Mouse (Mus musculus): Measurements from ENCODE around the gene Rabgap1l. TPM values are rescaled to one million over a fixed set of nuclear protein-coding genes. Genes with fewer than 3 reads are reported as not detected.
"Not testable (repeated sequence)": the region's sequence is repeated elsewhere in the genome, so short reads cannot be mapped to it uniquely, and the experiment has no call there.

Gene Rabgap1l
- polyA plus RNA-seq, 1 experiment from 2014 or later: 27.6 TPM

GRCm38 (mm10) chr1:160655806-160656470, 137.1 kb downstream of the Rabgap1l start:
- no peaks in the 10 kb centered on the region for H3K27me3 ChIP-seq (ENCODE audit: control insufficient read depth, insufficient read depth, low read depth, low read length)
- no peak for ATAC-seq (ENCODE audit: low read depth)
- no peak overlapping the region for H3K9ac ChIP-seq (ENCODE audit: low read depth, low read length)
- H3K27ac ChIP-seq (ENCODE audit: low read length): no peak overlapping the region
- H3K4me1 ChIP-seq (ENCODE audit: control insufficient read depth, low read depth, low read length): no peaks in the 10 kb centered on the region
- H3K4me2 ChIP-seq (ENCODE audit: low read depth, low read length): no peak overlapping the region
- H3K36me3 ChIP-seq (ENCODE audit: control insufficient read depth, insufficient read depth): no peaks in the 10 kb centered on the region
- 66% methylated on average over 2 of the region's 2 CpGs for WGBS (ENCODE audit: insufficient replicate concordance)
- H3K9me3 ChIP-seq (replicated peaks; ENCODE audit: control insufficient read depth, low read length): no peaks in the 10 kb centered on the region
- no peak overlapping the region for H3K4me3 ChIP-seq (ENCODE audit: low read depth, low read length)

GRCm38 (mm10) chr1:160651691-160652090, 141.3 kb downstream of the Rabgap1l start:
- H3K4me1 ChIP-seq (ENCODE audit: control insufficient read depth, low read depth, low read length): no peaks in the 10 kb centered on the region
- ATAC-seq (ENCODE audit: low read depth): no peak
- no peak overlapping the region for H3K9ac ChIP-seq (ENCODE audit: low read depth, low read length)
- H3K27me3 ChIP-seq (ENCODE audit: control insufficient read depth, insufficient read depth, low read depth, low read length): no peaks in the 10 kb centered on the region
- 57% methylated on average over 3 of the region's 3 CpGs for WGBS (ENCODE audit: insufficient replicate concordance)
- no peaks in the 10 kb centered on the region for H3K36me3 ChIP-seq (ENCODE audit: control insufficient read depth, insufficient read depth)
- H3K4me3 ChIP-seq (ENCODE audit: low read depth, low read length): no peak overlapping the region
- no peak overlapping the region for H3K27ac ChIP-seq (ENCODE audit: low read length)
- no peaks in the 10 kb centered on the region for H3K9me3 ChIP-seq (replicated peaks; ENCODE audit: control insufficient read depth, low read length)
- no peak overlapping the region for H3K4me2 ChIP-seq (ENCODE audit: low read depth, low read length)

- H3K27me3 ChIP-seq (ENCODE audit: control insufficient read depth, insufficient read depth, low read depth, low read length): no peaks in the 10 kb centered on the region
- no peak overlapping the region for H3K9ac ChIP-seq (ENCODE audit: low read depth, low read length)
- H3K4me2 ChIP-seq (ENCODE audit: low read depth, low read length): no peak overlapping the region
- H3K9me3 ChIP-seq (replicated peaks; ENCODE audit: control insufficient read depth, low read length): no peaks in the 10 kb centered on the region
- no peak overlapping the region for H3K4me3 ChIP-seq (ENCODE audit: low read depth, low read length)
- H3K36me3 ChIP-seq (ENCODE audit: control insufficient read depth, insufficient read depth): no peaks in the 10 kb centered on the region
- ATAC-seq (ENCODE audit: low read depth): no peak
- no peak overlapping the region for H3K27ac ChIP-seq (ENCODE audit: low read length)
- H3K4me1 ChIP-seq (ENCODE audit: control insufficient read depth, low read depth, low read length): no peaks in the 10 kb centered on the region
- WGBS (ENCODE audit: insufficient replicate concordance): 87% methylated on average over 3 of the region's 3 CpGs
Measured at GRCm38 (mm10) chr1:160645416-160645815, 147.6 kb downstream of the Rabgap1l start.

- WGBS (ENCODE audit: insufficient replicate concordance): 63% methylated on average over 12 of the region's 12 CpGs
- no peak overlapping the region for H3K4me3 ChIP-seq (ENCODE audit: low read depth, low read length)
- no peak; the same call in 1 of the 2 replicates for ATAC-seq (ENCODE audit: low read depth)
- no peaks in the 10 kb centered on the region for H3K36me3 ChIP-seq (ENCODE audit: control insufficient read depth, insufficient read depth)
- H3K4me2 ChIP-seq (ENCODE audit: low read depth, low read length): no peak overlapping the region
- no peak overlapping the region for H3K27ac ChIP-seq (ENCODE audit: low read length)
- H3K27me3 ChIP-seq (ENCODE audit: control insufficient read depth, insufficient read depth, low read depth, low read length): no peaks in the 10 kb centered on the region
- no peaks in the 10 kb centered on the region for H3K9me3 ChIP-seq (replicated peaks; ENCODE audit: control insufficient read depth, low read length)
- H3K9ac ChIP-seq (ENCODE audit: low read depth, low read length): no peak overlapping the region
- H3K4me1 ChIP-seq (ENCODE audit: control insufficient read depth, low read depth, low read length): no peaks in the 10 kb centered on the region
Measured at GRCm38 (mm10) chr1:160628213-160628932, 164.6 kb downstream of the Rabgap1l start.

- 80% methylated on average over 4 of the region's 4 CpGs for WGBS (ENCODE audit: insufficient replicate concordance)
- not testable (repeated sequence) for H3K36me3 ChIP-seq (ENCODE audit: control insufficient read depth, insufficient read depth); H3K4me1 ChIP-seq (ENCODE audit: control insufficient read depth, low read depth, low read length); H3K27ac ChIP-seq (ENCODE audit: low read length); H3K27me3 ChIP-seq (ENCODE audit: control insufficient read depth, insufficient read depth, low read depth, low read length); H3K4me2 ChIP-seq (ENCODE audit: low read depth, low read length); H3K4me3 ChIP-seq (ENCODE audit: low read depth, low read length); ATAC-seq (ENCODE audit: low read depth); H3K9me3 ChIP-seq (replicated peaks; ENCODE audit: control insufficient read depth, low read length); H3K9ac ChIP-seq (ENCODE audit: low read depth, low read length)
Measured at GRCm38 (mm10) chr1:160624354-160625120, 168.5 kb downstream of the Rabgap1l start.

- H3K9ac ChIP-seq (ENCODE audit: low read depth, low read length): no peak overlapping the region
- H3K27me3 ChIP-seq (ENCODE audit: control insufficient read depth, insufficient read depth, low read depth, low read length): no peaks in the 10 kb centered on the region
- no peak overlapping the region for H3K4me2 ChIP-seq (ENCODE audit: low read depth, low read length)
- no peak overlapping the region for H3K27ac ChIP-seq (ENCODE audit: low read length)
- no peaks in the 10 kb centered on the region for H3K4me1 ChIP-seq (ENCODE audit: control insufficient read depth, low read depth, low read length)
- H3K9me3 ChIP-seq (replicated peaks; ENCODE audit: control insufficient read depth, low read length): no peaks in the 10 kb centered on the region
- no peaks in the 10 kb centered on the region for H3K36me3 ChIP-seq (ENCODE audit: control insufficient read depth, insufficient read depth)
- no peak overlapping the region for H3K4me3 ChIP-seq (ENCODE audit: low read depth, low read length)
- ATAC-seq (ENCODE audit: low read depth): no peak
- WGBS (ENCODE audit: insufficient replicate concordance): 35% methylated on average over 2 of the region's 2 CpGs
Measured at GRCm38 (mm10) chr1:160618201-160618600, 174.8 kb downstream of the Rabgap1l start.

- Histone ChIP-seq H3K36me3 (ENCODE audit: control insufficient read depth, insufficient read depth) (no peaks in the 10 kb centered on the region), H3K9ac (ENCODE audit: low read depth, low read length) (no peak overlapping the region), H3K4me3 (ENCODE audit: low read depth, low read length) (no peak overlapping the region), H3K4me1 (ENCODE audit: control insufficient read depth, low read depth, low read length) (no peaks in the 10 kb centered on the region), H3K9me3 (replicated peaks; ENCODE audit: control insufficient read depth, low read length) (no peaks in the 10 kb centered on the region), H3K27me3 (ENCODE audit: control insufficient read depth, insufficient read depth, low read depth, low read length) (no peaks in the 10 kb centered on the region), H3K4me2 (ENCODE audit: low read depth, low read length) (no peak overlapping the region), H3K27ac (ENCODE audit: low read length) (no peak overlapping the region)
- ATAC-seq (ENCODE audit: low read depth): no peak
- WGBS (ENCODE audit: insufficient replicate concordance): 75% methylated on average over 2 of the region's 2 CpGs
Measured at GRCm38 (mm10) chr1:160606425-160606824, 186.6 kb downstream of the Rabgap1l start.

- H3K36me3 ChIP-seq (ENCODE audit: control insufficient read depth, insufficient read depth); ATAC-seq (ENCODE audit: low read depth); H3K4me2 ChIP-seq (ENCODE audit: low read depth, low read length); H3K9ac ChIP-seq (ENCODE audit: low read depth, low read length); H3K4me3 ChIP-seq (ENCODE audit: low read depth, low read length); H3K9me3 ChIP-seq (replicated peaks; ENCODE audit: control insufficient read depth, low read length); H3K27me3 ChIP-seq (ENCODE audit: control insufficient read depth, insufficient read depth, low read depth, low read length); H3K27ac ChIP-seq (ENCODE audit: low read length); H3K4me1 ChIP-seq (ENCODE audit: control insufficient read depth, low read depth, low read length): not testable (repeated sequence)
Measured at GRCm38 (mm10) chr1:160603312-160603711, 189.7 kb downstream of the Rabgap1l start.

GRCm38 (mm10) chr1:160597369-160597768, 195.6 kb downstream of the Rabgap1l start:
- WGBS (ENCODE audit: insufficient replicate concordance): 61% methylated on average over 1 of the region's 1 CpGs
- Histone ChIP-seq H3K9ac (ENCODE audit: low read depth, low read length) (no peak overlapping the region), H3K4me3 (ENCODE audit: low read depth, low read length) (no peak overlapping the region), H3K27ac (ENCODE audit: low read length) (no peak overlapping the region), H3K36me3 (ENCODE audit: control insufficient read depth, insufficient read depth) (no peaks in the 10 kb centered on the region), H3K4me2 (ENCODE audit: low read depth, low read length) (no peak overlapping the region), H3K27me3 (ENCODE audit: control insufficient read depth, insufficient read depth, low read depth, low read length) (no peaks in the 10 kb centered on the region), H3K4me1 (ENCODE audit: control insufficient read depth, low read depth, low read length) (no peaks in the 10 kb centered on the region), H3K9me3 (replicated peaks; ENCODE audit: control insufficient read depth, low read length) (no peaks in the 10 kb centered on the region)
- peak; percentile 74 for ATAC-seq (ENCODE audit: low read depth)

All from liver, embryonic 16.5 days (tissue).